Mouse (Mus musculus) adrenal gland, adult 10 weeks (tissue): ENCODE results near the gene Nae1. TPM values are rescaled to one million over a fixed set of nuclear protein-coding genes. Genes with fewer than 3 reads are reported as not detected.

Source experiments
- polyA plus RNA-seq: library from polyadenylated mRNA; stranded (reverse); fragments of 350-450 nt; fragmentation: Illumina TruSeq; extraction: RNeasy Lipid Tissue Mini Kit (QIAGEN cat#74804); gene quantifications from one replicate; pipeline ENCODE4 v1.2.3, GENCODE M21; 2014; ENCODE audit warnings: low read depth, low replicate concordance

Gene Nae1
- polyA plus RNA-seq, result 373 TPM

GRCm38 (mm10) chr8:104533971-104534778 lies at the start of gene Nae1, which contains the start of gene Car7:
Gene Nae1, minus strand, starts transcription at chr8:104534637.
Gene Car7, plus strand, starts transcription at chr8:104534689.

GRCm38 (mm10) chr8:104509061-104510006 lies 25.1 kb downstream of the Nae1 start, which contains the start of gene Terb1:
Gene Terb1, minus strand, starts transcription at chr8:104509910.

Other genes starting within 250 kb of the Nae1 start
- 2.9 TPM for gene Cmtm2a, start 241.5 kb downstream of the Nae1 start, polyA plus RNA-seq
- not detected for gene Gm45711, start 224.6 kb downstream of the Nae1 start, polyA plus RNA-seq
- gene Cmtm1, start 224.5 kb downstream of the Nae1 start, polyA plus RNA-seq, result not detected
- not detected for gene Gm11020, start 213.1 kb downstream of the Nae1 start, polyA plus RNA-seq
- not detected for gene Cmtm2b, start 212.4 kb downstream of the Nae1 start, polyA plus RNA-seq
- gene Cmtm3, start 195.2 kb downstream of the Nae1 start, polyA plus RNA-seq, result 29.0 TPM
- 65.8 TPM for gene Cmtm4, start 138.8 kb downstream of the Nae1 start, polyA plus RNA-seq
- gene Dync1li2, start 91.6 kb downstream of the Nae1 start, polyA plus RNA-seq, result 123 TPM
- gene Terb1, start 24.7 kb downstream of the Nae1 start, polyA plus RNA-seq, result 0.23 TPM
- gene Car7, start 52 bp upstream of the Nae1 start, polyA plus RNA-seq, result not detected
- 31.0 TPM for gene Pdp2, start 56.8 kb upstream of the Nae1 start, polyA plus RNA-seq
- gene Cdh16, start 89.8 kb upstream of the Nae1 start, polyA plus RNA-seq, result not detected
- not detected for gene Rrad, start 96.7 kb upstream of the Nae1 start, polyA plus RNA-seq
- gene Ciao2b, start 107.3 kb upstream of the Nae1 start, polyA plus RNA-seq, result 1.3 TPM
- not detected for gene Ces2a, start 199.4 kb upstream of the Nae1 start, polyA plus RNA-seq